Mouse (Mus musculus): ENCODE data around the gene Os9. TPM values are rescaled to one million over a fixed set of nuclear protein-coding genes. Genes with fewer than 3 reads are reported as not detected.
"Not testable (repeated sequence)": the region's sequence is repeated elsewhere in the genome, so short reads cannot be mapped to it uniquely, and the experiment has no call there.

Os9 gene
- polyA plus RNA-seq, 1 experiment from 2014 or later, result 48.0 TPM

- Histone ChIP-seq H3K27ac (replicated peaks) (no peak overlapping the region), H3K9ac (no peak overlapping the region), H3K9me3 (no peaks in the 10 kb centered on the region), H3K36me3 (no peaks in the 10 kb centered on the region), H3K4me2 (no peak overlapping the region), H3K4me1 (peaks cover 12% of the 10 kb centered on the region), H3K4me3 (no peak overlapping the region), H3K27me3 (replicated peaks) (peaks cover 42% of the 10 kb centered on the region)
- WGBS, result 55% methylated on average over 3 of the region's 3 CpGs
- no peak for ATAC-seq (ENCODE audit: extremely low read depth, insufficient number of reproducible peaks, low FRiP score, low TSS enrichment)
Measured at GRCm38 (mm10) chr10:127160728-127161127, 39.8 kb upstream of the Os9 start.

GRCm38 (mm10) chr10:127160081-127160480 lies 39.1 kb upstream of the Os9 start:
- ATAC-seq (ENCODE audit: extremely low read depth, insufficient number of reproducible peaks, low FRiP score, low TSS enrichment), result no peak

GRCm38 (mm10) chr10:127158471-127158870 lies 37.5 kb upstream of the Os9 start:
- Histone ChIP-seq H3K4me1 (no peaks in the 10 kb centered on the region), H3K27ac (replicated peaks) (no peak overlapping the region), H3K36me3 (no peaks in the 10 kb centered on the region), H3K9ac (no peak overlapping the region), H3K4me3 (no peak overlapping the region), H3K27me3 (replicated peaks) (peaks cover 20% of the 10 kb centered on the region), H3K4me2 (no peak overlapping the region), H3K9me3 (no peaks in the 10 kb centered on the region)
- ATAC-seq (ENCODE audit: extremely low read depth, insufficient number of reproducible peaks, low FRiP score, low TSS enrichment), result no peak
- 55% methylated on average over 3 of the region's 3 CpGs for WGBS

More at GRCm38 (mm10) chr10:127160081-127160480, 39.1 kb upstream of the Os9 start:
- Histone ChIP-seq H3K9ac (no peak overlapping the region), H3K36me3 (no peaks in the 10 kb centered on the region), H3K27ac (replicated peaks) (no peak overlapping the region), H3K27me3 (replicated peaks) (peaks cover 35% of the 10 kb centered on the region), H3K4me1 (peaks cover 5% of the 10 kb centered on the region), H3K9me3 (no peaks in the 10 kb centered on the region), H3K4me2 (no peak overlapping the region), H3K4me3 (no peak overlapping the region)
- 74% methylated on average over 9 of the region's 9 CpGs for WGBS

- Histone ChIP-seq H3K27ac (replicated peaks) (no peak overlapping the region), H3K4me1 (no peaks in the 10 kb centered on the region), H3K4me3 (no peak overlapping the region), H3K36me3 (no peaks in the 10 kb centered on the region), H3K9ac (no peak overlapping the region), H3K4me2 (no peak overlapping the region), H3K27me3 (replicated peaks) (peaks cover 10% of the 10 kb centered on the region; the same call in 1 of the 2 replicates), H3K9me3 (0 out of 2 replicates have a peak, but pooled peaks cover 5% of the 10 kb centered on the region)
- 83% methylated on average over 1 of the region's 1 CpGs for WGBS
- ATAC-seq (ENCODE audit: extremely low read depth, insufficient number of reproducible peaks, low FRiP score, low TSS enrichment), result no peak
Measured at GRCm38 (mm10) chr10:127156511-127156910, 35.6 kb upstream of the Os9 start.

GRCm38 (mm10) chr10:127156089-127156488 lies 35.2 kb upstream of the Os9 start:
- no peaks in the 10 kb centered on the region for H3K36me3 ChIP-seq
- WGBS, result 87% methylated on average over 1 of the region's 1 CpGs
- H3K4me2 ChIP-seq, result no peak overlapping the region
- no peak overlapping the region for H3K4me3 ChIP-seq
- no peak overlapping the region for H3K27ac ChIP-seq (replicated peaks)
- H3K27me3 ChIP-seq (replicated peaks), result peaks cover 10% of the 10 kb centered on the region; the same call in 1 of the 2 replicates
- no peaks in the 10 kb centered on the region for H3K4me1 ChIP-seq
- ATAC-seq (ENCODE audit: extremely low read depth, insufficient number of reproducible peaks, low FRiP score, low TSS enrichment), result no peak
- H3K9ac ChIP-seq, result no peak overlapping the region
- H3K9me3 ChIP-seq, result 0 out of 2 replicates have a peak, but pooled peaks cover 5% of the 10 kb centered on the region

- 81% methylated on average over 5 of the region's 5 CpGs for WGBS
- Histone ChIP-seq H3K4me2 (no peak overlapping the region), H3K4me1 (no peaks in the 10 kb centered on the region), H3K9me3 (0 out of 2 replicates have a peak, but pooled peaks cover 5% of the 10 kb centered on the region), H3K4me3 (no peak overlapping the region), H3K9ac (no peak overlapping the region), H3K27ac (replicated peaks) (no peak overlapping the region), H3K27me3 (replicated peaks) (peaks cover 3% of the 10 kb centered on the region; the same call in 1 of the 2 replicates), H3K36me3 (no peaks in the 10 kb centered on the region)
- ATAC-seq (ENCODE audit: extremely low read depth, insufficient number of reproducible peaks, low FRiP score, low TSS enrichment), result no peak
Measured at GRCm38 (mm10) chr10:127154652-127155051, 33.7 kb upstream of the Os9 start.

GRCm38 (mm10) chr10:127154241-127154640 lies 33.3 kb upstream of the Os9 start:
- 89% methylated on average over 2 of the region's 2 CpGs for WGBS
- H3K27ac ChIP-seq (replicated peaks), result no peak overlapping the region
- H3K4me2 ChIP-seq, result no peak overlapping the region
- H3K36me3 ChIP-seq, result no peaks in the 10 kb centered on the region
- no peak overlapping the region for H3K9ac ChIP-seq
- no peaks in the 10 kb centered on the region; the same call in 1 of the 2 replicates for H3K27me3 ChIP-seq (replicated peaks)
- no peak overlapping the region for H3K4me3 ChIP-seq
- H3K9me3 ChIP-seq, result 0 out of 2 replicates have a peak, but pooled peaks cover 5% of the 10 kb centered on the region
- no peaks in the 10 kb centered on the region for H3K4me1 ChIP-seq
- ATAC-seq (ENCODE audit: extremely low read depth, insufficient number of reproducible peaks, low FRiP score, low TSS enrichment), result no peak

- WGBS, result 86% methylated on average over 7 of the region's 7 CpGs
- no peaks in the 10 kb centered on the region for H3K4me1 ChIP-seq
- no peak for ATAC-seq (ENCODE audit: extremely low read depth, insufficient number of reproducible peaks, low FRiP score, low TSS enrichment)
- no peak overlapping the region for H3K9ac ChIP-seq
- no peak overlapping the region for H3K4me3 ChIP-seq
- no peaks in the 10 kb centered on the region for H3K36me3 ChIP-seq
- H3K9me3 ChIP-seq, result 0 out of 2 replicates have a peak, but pooled peaks cover 5% of the 10 kb centered on the region
- no peaks in the 10 kb centered on the region; the same call in 1 of the 2 replicates for H3K27me3 ChIP-seq (replicated peaks)
- H3K4me2 ChIP-seq, result no peak overlapping the region
- no peak overlapping the region for H3K27ac ChIP-seq (replicated peaks)
Measured at GRCm38 (mm10) chr10:127153323-127153722, 32.4 kb upstream of the Os9 start.

- not testable (repeated sequence) for H3K9me3 ChIP-seq; H3K36me3 ChIP-seq; H3K4me1 ChIP-seq; H3K4me3 ChIP-seq; H3K4me2 ChIP-seq; ATAC-seq (ENCODE audit: extremely low read depth, insufficient number of reproducible peaks, low FRiP score, low TSS enrichment); H3K27me3 ChIP-seq (replicated peaks); H3K9ac ChIP-seq; H3K27ac ChIP-seq (replicated peaks)
- 80% methylated on average over 10 of the region's 10 CpGs for WGBS
Measured at GRCm38 (mm10) chr10:127152556-127152955, 31.6 kb upstream of the Os9 start.

- not testable (repeated sequence) for H3K27ac ChIP-seq (replicated peaks); H3K4me1 ChIP-seq; H3K9ac ChIP-seq; H3K9me3 ChIP-seq; H3K36me3 ChIP-seq; ATAC-seq (ENCODE audit: extremely low read depth, insufficient number of reproducible peaks, low FRiP score, low TSS enrichment); H3K4me3 ChIP-seq; H3K27me3 ChIP-seq (replicated peaks); H3K4me2 ChIP-seq
- 81% methylated on average over 3 of the region's 3 CpGs for WGBS
Measured at GRCm38 (mm10) chr10:127151233-127151632, 30.3 kb upstream of the Os9 start.

GRCm38 (mm10) chr10:127150471-127150872 lies 29.5 kb upstream of the Os9 start:
- no peak for ATAC-seq (ENCODE audit: extremely low read depth, insufficient number of reproducible peaks, low FRiP score, low TSS enrichment)
- H3K9me3 ChIP-seq, result 0 out of 2 replicates have a peak, but pooled peaks cover 5% of the 10 kb centered on the region
- no peaks in the 10 kb centered on the region for H3K4me1 ChIP-seq
- WGBS, result 71% methylated on average over 4 of the region's 4 CpGs
- H3K9ac ChIP-seq, result no peak overlapping the region
- no peak overlapping the region for H3K4me2 ChIP-seq
- H3K27me3 ChIP-seq (replicated peaks), result no peaks in the 10 kb centered on the region; the same call in 1 of the 2 replicates
- no peak overlapping the region for H3K27ac ChIP-seq (replicated peaks)
- H3K4me3 ChIP-seq, result no peak overlapping the region
- H3K36me3 ChIP-seq, result no peaks in the 10 kb centered on the region

- H3K27ac ChIP-seq (replicated peaks), result no peak overlapping the region
- H3K4me1 ChIP-seq, result no peaks in the 10 kb centered on the region
- H3K27me3 ChIP-seq (replicated peaks), result no peaks in the 10 kb centered on the region; the same call in 1 of the 2 replicates
- H3K9ac ChIP-seq, result no peak overlapping the region
- H3K9me3 ChIP-seq, result 0 out of 2 replicates have a peak, but pooled peaks cover 4% of the 10 kb centered on the region
- no peak for ATAC-seq (ENCODE audit: extremely low read depth, insufficient number of reproducible peaks, low FRiP score, low TSS enrichment)
- H3K4me3 ChIP-seq, result no peak overlapping the region
- WGBS, result 70% methylated on average over 6 of the region's 6 CpGs
- H3K4me2 ChIP-seq, result no peak overlapping the region
- no peaks in the 10 kb centered on the region for H3K36me3 ChIP-seq
Measured at GRCm38 (mm10) chr10:127147135-127147534, 26.2 kb upstream of the Os9 start.
